Mouse (Mus musculus) bone marrow macrophage, adult 2 months (primary cell): ENCODE data around the gene Cldn2.

Experiments used
- CTCF ChIP-seq: IDR thresholded peaks from 2 replicates; pipeline ENCODE4 v1.5.1; 2012; ENCODE audit warnings: low read depth, mild to moderate bottlenecking, low read length, moderate library complexity
- POLR2A ChIP-seq: IDR thresholded peaks from 2 replicates; pipeline ENCODE4 v1.6.1; 2012; ENCODE audit warnings: mild to moderate bottlenecking, low read depth, low read length, borderline replicate concordance

GRCm38 (mm10) chrX:139859402-139859801 is 58.8 kb downstream of the Cldn2 start:
- no peak for TF ChIP-seq POLR2A
- TF ChIP-seq CTCF = no peak
